Mouse (Mus musculus): ENCODE data around the gene Rpl36al.

Rpl36al gene

DNA sequence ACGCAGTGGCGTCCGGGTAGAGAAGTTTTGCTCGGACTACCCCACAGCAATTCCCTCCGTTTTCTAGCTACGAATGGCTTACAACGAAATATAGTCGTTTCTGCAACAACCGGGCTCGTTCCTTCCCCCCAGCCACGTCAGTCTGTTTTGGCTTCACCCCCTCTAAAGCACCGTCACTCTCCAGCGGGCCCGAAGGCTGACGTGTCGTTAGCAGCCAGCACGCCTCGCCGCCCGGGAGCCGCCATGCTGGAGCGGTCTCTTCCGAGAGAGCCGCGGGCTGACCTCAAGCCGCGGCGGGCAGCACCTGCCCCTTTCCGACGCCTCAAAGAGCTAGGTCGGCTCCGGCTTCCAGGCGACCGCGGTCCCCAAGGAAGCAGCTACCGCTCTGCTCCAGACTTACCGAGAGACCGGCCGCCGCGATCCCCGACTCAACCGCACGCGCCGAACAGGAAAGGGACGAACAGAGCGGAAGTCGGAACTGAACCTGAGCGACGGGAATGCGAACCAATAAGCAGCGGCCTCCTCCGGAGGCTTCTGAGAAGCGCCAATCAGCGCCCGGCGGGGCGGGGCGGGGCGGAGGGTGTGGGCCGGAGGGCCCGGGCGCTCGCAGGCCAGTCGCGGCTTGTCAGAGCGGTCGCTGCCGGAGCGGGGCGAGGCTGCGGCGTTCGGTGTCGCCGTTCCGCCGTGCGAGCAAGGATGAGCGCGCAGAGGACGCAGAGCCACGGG, at the start of gene Rpl36al, which contains the start of gene Mgat2:
Gene Rpl36al, minus strand, starts transcription at position 501 of the 726 bp plus-strand sequence.
Gene Mgat2, plus strand, starts transcription at position 575 of the 726 bp plus-strand sequence.
- DNase-seq = peak; percentile 99 to 100

DNA sequence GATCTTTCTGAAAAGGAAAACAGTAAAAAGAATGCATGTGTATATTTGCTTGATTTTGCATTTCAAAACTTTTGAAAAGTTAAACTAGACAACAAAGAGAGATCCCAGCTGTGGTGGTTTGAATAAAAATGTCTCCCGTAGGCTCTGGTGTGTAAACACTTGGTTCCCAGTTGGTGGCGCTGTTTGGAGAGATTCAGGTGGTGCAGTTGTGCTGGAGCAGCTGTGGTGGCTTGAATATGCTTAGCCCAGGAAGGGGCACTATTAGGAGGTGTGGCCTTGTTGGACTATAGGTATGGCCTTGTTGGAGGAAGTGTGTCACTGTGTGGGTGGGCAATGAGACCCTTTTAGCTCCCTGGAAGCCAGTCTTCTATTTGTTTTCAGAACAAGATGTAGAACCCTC, 45.4 kb upstream of the Rpl36al start:
- DNase-seq = no peak

- DNase-seq = peak; percentile 82 to 87
These were observed 44.0 kb upstream of the Rpl36al start, which contains the start of gene Pole2 for GRCm38 (mm10) chr12:69227776-69228466. Gene Pole2 (minus strand): TSS chr12:69228195.

DNA sequence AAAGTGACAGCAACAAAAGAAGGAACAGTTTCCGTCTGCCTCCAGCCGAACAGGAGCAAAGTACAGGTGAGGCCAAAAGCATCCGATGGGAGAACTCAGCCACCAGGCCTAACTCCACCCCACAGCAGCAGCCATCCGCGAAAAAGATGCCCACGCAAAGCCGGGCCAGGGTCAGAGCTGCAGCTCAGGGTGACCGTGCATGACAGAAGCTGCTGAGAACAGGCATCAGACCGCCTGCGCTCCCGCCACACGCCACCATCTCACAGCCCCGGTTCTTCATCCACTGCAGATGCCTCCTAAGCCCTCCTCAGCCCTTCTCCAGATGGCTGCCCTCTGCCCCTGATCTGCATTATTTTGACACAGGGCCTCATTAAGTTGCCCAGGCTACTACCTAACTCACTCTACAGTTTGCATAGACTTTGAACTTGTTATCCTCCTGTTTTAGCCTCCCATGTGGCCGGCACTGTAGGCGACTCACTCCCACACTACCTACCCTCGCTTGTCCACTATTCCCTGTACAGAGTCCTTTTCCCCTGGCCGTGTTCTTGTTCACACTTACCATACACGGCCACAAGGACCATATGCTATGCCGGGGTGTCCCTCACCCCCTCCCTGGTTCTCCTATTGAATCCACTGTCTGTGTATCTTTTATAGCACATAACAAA, 36.9 kb upstream of the Rpl36al start:
- no peak for DNase-seq

DNA sequence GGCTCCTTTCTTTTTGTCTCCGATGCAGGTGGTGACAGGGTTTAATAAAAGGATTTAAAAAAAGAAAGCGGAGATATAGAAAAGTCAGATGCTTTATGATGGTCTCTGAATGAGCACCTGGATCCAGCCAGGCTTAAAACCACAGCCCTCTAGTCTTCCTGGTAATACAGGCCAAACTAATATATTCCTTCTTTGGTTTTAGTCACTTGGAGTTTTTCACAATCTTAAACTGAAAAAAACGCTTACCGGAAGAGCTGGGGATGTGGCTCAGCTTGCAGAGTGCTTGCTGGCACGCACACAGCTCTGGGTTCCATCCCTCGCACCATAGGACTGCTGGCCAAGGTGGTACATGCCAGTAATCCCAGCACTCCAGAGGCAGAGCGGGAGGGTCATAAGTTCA, 32.7 kb upstream of the Rpl36al start:
- no peak for DNase-seq

DNA sequence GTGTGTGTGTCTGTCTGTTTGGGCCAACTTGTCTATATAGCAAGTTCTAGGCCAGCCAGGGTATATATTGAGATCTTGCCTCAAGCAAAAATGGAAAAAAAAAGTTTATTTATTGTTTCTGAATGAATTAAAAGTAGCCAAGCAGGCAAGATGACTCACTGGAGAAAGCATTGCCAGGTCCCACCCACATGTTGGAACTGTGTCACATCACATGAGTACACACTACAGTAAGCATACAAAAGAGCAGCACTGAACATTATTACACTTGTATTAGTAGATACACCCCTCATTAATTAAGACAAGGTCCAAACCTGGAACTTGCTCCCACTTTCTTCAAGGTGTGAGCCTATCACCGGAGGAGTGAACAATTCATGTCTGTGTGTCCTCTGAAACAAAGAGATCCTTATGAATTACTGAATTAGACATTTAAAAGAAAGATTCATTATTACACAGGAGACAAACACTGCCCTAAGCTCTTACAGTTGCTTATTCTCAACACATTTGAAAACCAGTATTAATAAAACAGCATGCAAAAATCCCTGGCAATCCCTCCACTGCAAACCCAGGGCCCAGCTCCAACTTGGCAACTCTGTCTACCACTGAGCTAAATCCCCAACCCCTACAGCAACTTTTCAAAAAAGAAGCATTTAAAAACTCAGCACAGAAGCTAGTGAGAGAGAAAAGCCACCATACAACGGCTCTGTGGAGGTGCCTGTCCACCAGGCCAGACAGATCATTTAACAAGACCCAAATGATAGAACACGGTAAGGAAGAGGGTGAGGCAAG, 31.3 kb upstream of the Rpl36al start:
- DNase-seq = no peak

DNA sequence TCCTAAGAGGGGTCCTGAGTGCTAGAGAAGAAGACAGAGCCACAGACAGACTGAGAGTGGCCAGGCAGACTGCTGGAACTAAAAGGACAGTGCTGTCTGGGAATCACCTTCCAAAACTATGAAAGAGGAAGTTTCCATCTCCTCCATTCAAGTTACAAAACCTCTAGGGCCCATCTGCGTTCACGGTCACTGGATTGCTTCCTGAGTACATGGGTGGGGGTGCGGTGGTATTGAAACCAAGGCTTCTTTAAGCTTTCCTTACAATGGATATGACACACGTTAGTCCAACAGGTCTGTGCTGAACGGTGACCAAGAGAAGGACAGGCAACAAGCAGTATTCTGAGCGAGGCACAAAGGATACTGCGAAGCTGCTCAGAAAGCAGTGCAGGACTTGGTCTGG, 30.5 kb upstream of the Rpl36al start:
- DNase-seq = no peak

GRCm38 (mm10) chr12:69213186-69213777, 29.4 kb upstream of the Rpl36al start:
- DNase-seq = no peak

DNA sequence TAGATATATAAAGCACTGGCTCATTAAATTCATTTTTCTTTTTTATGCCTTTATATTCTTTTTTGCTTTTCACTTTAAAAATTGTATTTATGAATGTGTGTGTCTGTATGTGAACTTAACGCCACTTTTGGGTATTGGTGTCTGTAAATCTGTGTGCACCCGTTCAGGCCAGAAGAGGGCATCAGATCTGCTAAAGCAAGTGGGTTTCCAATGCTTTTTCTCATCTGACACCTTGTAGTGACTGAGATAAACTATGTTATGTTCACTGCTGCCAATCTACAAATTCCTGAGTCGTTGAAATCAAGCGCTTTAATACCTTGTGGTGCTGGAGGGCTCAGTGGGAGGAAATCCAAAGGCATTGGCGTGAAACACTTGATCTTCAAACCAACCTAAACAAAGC, 27.2 kb upstream of the Rpl36al start:
- DNase-seq = no peak

- no peak for DNase-seq
These were observed 26.4 kb upstream of the Rpl36al start for GRCm38 (mm10) chr12:69210056-69210979.

DNA sequence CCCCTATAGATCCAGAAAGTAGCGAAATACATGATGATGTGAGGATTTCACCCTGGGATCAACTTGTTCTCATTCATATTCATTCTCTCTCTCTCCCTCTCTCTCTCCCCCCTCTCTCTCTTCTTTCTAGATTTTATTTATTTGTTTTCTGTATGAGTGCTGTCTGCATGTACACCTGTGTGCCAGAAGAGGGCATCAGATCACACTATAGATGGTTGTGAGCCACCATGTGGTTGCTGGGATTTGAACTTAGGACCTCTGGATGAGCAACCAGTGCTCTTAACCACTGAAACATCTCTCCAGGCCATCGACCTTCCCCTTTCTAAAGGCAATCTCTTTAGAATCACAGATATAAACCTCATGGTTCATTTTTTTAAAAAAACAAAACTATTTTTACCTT, 24.6 kb upstream of the Rpl36al start:
- DNase-seq = no peak

GRCm38 (mm10) chr12:69207926-69208325, 24.0 kb upstream of the Rpl36al start:
- DNase-seq = no peak

GRCm38 (mm10) chr12:69207396-69207795, 23.5 kb upstream of the Rpl36al start:
- no peak for DNase-seq

DNA sequence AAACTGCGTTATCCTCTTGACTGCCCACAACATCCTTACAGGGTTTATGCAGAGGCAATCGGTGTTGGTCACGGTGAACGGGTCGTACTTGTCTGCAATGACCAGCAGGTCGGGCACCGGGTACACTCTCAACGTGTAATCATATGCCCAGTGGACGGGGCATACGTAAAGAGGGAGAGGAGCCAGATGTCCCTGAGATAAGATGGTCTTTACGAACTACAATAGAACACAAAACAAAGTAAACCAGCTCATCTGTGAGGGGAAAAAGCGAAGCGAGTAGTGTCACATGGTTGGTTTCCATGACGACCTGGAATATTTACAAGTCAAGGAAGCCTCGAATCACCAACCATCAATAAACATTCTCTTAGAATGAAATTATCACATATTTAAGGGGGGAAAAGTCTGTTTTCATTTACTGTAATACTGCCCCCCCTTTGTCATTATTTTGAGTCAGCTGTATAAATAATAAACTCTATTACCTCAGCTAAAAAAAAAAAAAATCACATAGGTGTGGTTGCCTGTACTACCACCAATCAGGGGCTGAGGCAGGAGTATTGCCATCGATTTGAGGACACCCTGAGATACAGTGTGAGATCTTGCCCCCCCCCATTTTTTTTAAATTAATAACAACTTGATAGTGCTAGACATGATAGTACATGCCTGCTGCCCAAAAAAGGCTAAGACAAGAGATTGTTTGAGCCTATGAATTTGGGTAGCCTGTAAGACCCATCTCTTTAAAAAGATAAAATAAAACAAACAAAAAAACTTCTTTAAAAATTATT, 20.4 kb upstream of the Rpl36al start, which contains the start of gene Gm49384:
Gene Gm49384, minus strand, starts transcription at position 216 of the 782 bp plus-strand sequence.
- DNase-seq = no peak

DNA sequence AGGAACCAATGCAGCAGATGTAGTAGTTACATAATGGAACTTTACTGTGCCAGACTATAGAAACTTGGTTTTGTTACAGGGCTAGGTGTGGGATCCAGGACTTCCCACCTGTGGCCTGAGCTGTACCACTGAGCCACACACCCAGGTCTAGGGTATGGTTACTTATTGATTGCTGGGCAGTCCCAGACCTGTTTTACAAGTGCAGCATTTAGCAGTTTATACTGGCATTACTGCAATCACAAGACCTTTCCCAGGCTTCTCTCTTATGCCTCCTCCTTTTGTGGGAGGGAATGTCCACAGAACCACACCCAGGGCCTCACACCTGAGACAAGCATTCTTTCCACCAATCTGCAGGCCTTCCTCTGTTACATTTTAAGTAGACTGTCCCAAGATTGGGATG, 15.1 kb upstream of the Rpl36al start:
- DNase-seq = no peak

DNA sequence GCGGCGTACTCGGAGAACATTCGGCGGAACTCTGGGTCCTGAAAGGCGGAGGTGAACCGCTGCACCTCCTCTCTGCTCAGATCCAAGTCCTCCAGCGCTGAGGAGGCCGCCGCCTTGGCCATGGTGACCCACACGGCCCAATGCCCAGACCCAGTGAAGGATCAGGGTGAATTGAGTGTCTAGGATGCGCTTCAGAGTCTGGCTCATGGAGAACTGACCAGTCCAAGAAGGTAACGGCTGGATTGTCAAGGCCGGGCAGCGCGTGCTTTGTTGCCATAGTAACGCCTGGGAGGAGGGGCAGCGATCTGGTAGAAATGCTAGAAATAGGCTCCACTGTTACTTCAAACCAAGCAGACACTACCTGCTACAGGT, 14.3 kb upstream of the Rpl36al start, which contains the start of gene Dnaaf2:
Gene Dnaaf2, minus strand, starts transcription at position 266 of the 372 bp plus-strand sequence.
- DNase-seq = peak; percentile 66 to 74

GRCm38 (mm10) chr12:69197378-69198163, 13.7 kb upstream of the Rpl36al start:
- peak; percentile 47 to 67 for DNase-seq

GRCm38 (mm10) chr12:69196444-69197377, 12.8 kb upstream of the Rpl36al start, which contains the start of gene Gm49383:
Gene Gm49383 (minus strand): TSS chr12:69197104.
- DNase-seq = peak; percentile 69 to 85
